Mouse (Mus musculus) intestine, postnatal 0 days (tissue): Measurements from ENCODE around the gene Phc1. TPM values are rescaled to one million over a fixed set of nuclear protein-coding genes. Genes with fewer than 3 reads are reported as not detected.

ENCODE experiments used
- ATAC-seq: fragments of 200-750 bp; cut with Nextera tagmentation; 2 replicates; pipeline ENCODE4 v1.8.0; 2017; ENCODE audit warnings: mild to moderate bottlenecking, moderate TSS enrichment, moderate library complexity
- H3K27ac ChIP-seq: fragments of 300-500 bp; sonication (generic); 2 replicates; pipeline ENCODE4 v1.5.1; 2014; ENCODE audit warnings: mild to moderate bottlenecking, low read depth, low read length, moderate library complexity
- H3K27me3 ChIP-seq: fragments of 300-500 bp; sonication (generic); replicated peaks from 2 replicates; pipeline ENCODE4 v1.6.1; 2014; ENCODE audit warnings: low read length, mixed read lengths; ENCODE audit not compliant: control insufficient read depth, insufficient read depth
- H3K36me3 ChIP-seq: fragments of 300-500 bp; sonication (generic); 2 replicates; pipeline ENCODE4 v1.6.1; 2014; ENCODE audit warnings: mild to moderate bottlenecking, moderate library complexity; ENCODE audit not compliant: control insufficient read depth, insufficient read depth
- H3K4me1 ChIP-seq: fragments of 300-500 bp; sonication (generic); replicated peaks from 2 replicates; pipeline ENCODE4 v1.6.1; 2014; ENCODE audit warnings: antibody characterized with exemption, low read length, mixed read lengths; ENCODE audit not compliant: control insufficient read depth, insufficient read depth
- H3K4me2 ChIP-seq: fragments of 300-500 bp; sonication (generic); replicated peaks from 2 replicates; pipeline ENCODE4 v1.6.1; 2014; ENCODE audit warnings: low read depth, mild to moderate bottlenecking, moderate library complexity
- H3K4me3 ChIP-seq: fragments of 300-500 bp; sonication (generic); 2 replicates; pipeline ENCODE4 v1.5.1; 2014; ENCODE audit warnings: low read depth, low read length
- H3K9ac ChIP-seq: fragments of 300-500 bp; sonication (generic); 2 replicates; pipeline ENCODE4 v1.6.1; 2014; ENCODE audit warnings: mild to moderate bottlenecking, low read depth, low read length
- H3K9me3 ChIP-seq: fragments of 300-500 bp; sonication (generic); 2 replicates; pipeline ENCODE4 v1.6.1; 2016; ENCODE audit warnings: mixed run types; ENCODE audit not compliant: control insufficient read depth
- CTCF ChIP-seq: sonication (generic); IDR thresholded peaks from 2 replicates; pipeline ENCODE4 v1.5.1; 2016; ENCODE audit warnings: low read depth, mild to moderate bottlenecking, control low read depth, antibody characterized with exemption, moderate library complexity
- WGBS: fragments of 180-500 bp; shearing (Covaris S2); extraction: QIAGEN DNeasy Blood & Tissue Kit; methylation state at CpG from one replicate; pipeline ENCODE4 v1.1.7; 2014; 5-methylcytosine and 5-hydroxymethylcytosine counted together
- polyA plus RNA-seq: library from polyadenylated mRNA; unstranded; fragments of >200 nt; fragmentation: Nextera tagmentation; extraction: Ambion mirVana; gene quantifications from 2 replicates; pipeline ENCODE4 v1.2.1, GENCODE M21; 2015

The Phc1 gene
- polyA plus RNA-seq, 1 experiment from 2014 or later = 3.5 TPM

DNA sequence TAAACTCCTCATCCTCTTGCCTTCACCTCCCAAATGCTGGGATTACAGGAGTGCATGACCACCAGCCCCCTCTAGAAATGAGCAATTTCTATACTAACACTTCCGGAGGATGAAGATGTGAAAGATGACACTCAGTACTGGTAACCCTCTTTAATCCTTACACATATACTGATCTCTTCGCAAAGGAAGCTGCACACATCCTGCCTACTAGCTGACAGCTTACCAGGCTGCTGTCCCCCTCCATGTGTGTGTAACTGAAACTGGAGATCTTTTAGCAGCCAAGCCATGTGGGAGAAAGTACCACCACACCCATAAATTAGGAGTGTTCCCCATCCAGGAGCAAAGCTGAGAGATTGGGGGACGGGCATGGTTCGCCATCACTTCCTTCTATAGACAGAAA, 71.2 kb downstream of the Phc1 start:
- H3K9ac ChIP-seq = no peak overlapping the region
- ATAC-seq = no peak
- no peaks in the 10 kb centered on the region for H3K4me1 ChIP-seq
- no peaks in the 10 kb centered on the region for H3K36me3 ChIP-seq
- H3K4me3 ChIP-seq = no peak overlapping the region
- no peaks in the 10 kb centered on the region for H3K9me3 ChIP-seq
- no peak for TF ChIP-seq CTCF
- no peak overlapping the region for H3K4me2 ChIP-seq
- 81% methylated on average over 4 of the region's 4 CpGs for WGBS
- H3K27ac ChIP-seq = no peak overlapping the region
- no peaks in the 10 kb centered on the region for H3K27me3 ChIP-seq

GRCm38 (mm10) chr6:122268561-122268960, 71.8 kb downstream of the Phc1 start:
- no peak overlapping the region for H3K27ac ChIP-seq
- no peaks in the 10 kb centered on the region for H3K9me3 ChIP-seq
- no peaks in the 10 kb centered on the region for H3K27me3 ChIP-seq
- WGBS = 39% methylated on average over 3 of the region's 3 CpGs
- no peaks in the 10 kb centered on the region for H3K4me1 ChIP-seq
- no peak overlapping the region for H3K4me2 ChIP-seq
- TF ChIP-seq CTCF = no peak
- no peaks in the 10 kb centered on the region for H3K36me3 ChIP-seq
- no peak overlapping the region for H3K9ac ChIP-seq
- no peak overlapping the region for H3K4me3 ChIP-seq
- no peak for ATAC-seq

Other genes starting within 250 kb of the Phc1 start
- 0.08 TPM in 1 of 2 replicates, not detected in the other for gene Klrg1, start 57.7 kb downstream of the Phc1 start, polyA plus RNA-seq
- 91.7 and 92.2 TPM in 2 replicates for gene M6pr, start 31.8 kb downstream of the Phc1 start, polyA plus RNA-seq
- gene Rimklb, start 158.2 kb upstream of the Phc1 start, polyA plus RNA-seq = 1.3 and 1.5 TPM in 2 replicates
- 23.6 and 30.5 TPM in 2 replicates for gene Mfap5, start 165.3 kb upstream of the Phc1 start, polyA plus RNA-seq
- gene Aicda, start 213.2 kb upstream of the Phc1 start, polyA plus RNA-seq = not detected in 2 replicates